Mouse (Mus musculus) liver, adult (tissue): ENCODE measurements around the gene Ghr.

Experiments
- GATA4 ChIP-seq: IDR thresholded peaks from 2 replicates; pipeline ENCODE4 v1.6.1; 2014; ENCODE audit warnings: mild to moderate bottlenecking, low read length; ENCODE audit not compliant: insufficient replicate concordance

The Ghr gene

DNA sequence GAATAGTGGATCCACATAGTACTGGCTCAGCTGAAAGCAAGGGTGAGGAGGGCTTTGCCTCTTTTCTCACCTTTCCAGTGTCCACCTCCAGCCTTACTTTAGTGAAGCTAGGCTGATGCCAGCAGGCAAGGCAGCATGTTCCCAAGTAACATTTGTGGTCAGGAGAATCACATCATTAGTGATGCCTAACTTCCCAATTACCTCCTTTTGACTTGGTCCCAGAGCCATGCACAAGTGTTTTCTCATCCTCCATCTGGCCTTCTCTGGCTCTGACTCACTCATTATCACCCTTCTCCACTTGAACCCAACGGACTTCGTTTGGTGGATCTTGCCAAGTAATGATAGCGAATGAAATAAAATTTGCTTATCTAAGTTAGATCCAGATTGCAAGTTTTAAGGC is 148.8 kb downstream of the Ghr start:
- no peak for TF ChIP-seq GATA4

DNA sequence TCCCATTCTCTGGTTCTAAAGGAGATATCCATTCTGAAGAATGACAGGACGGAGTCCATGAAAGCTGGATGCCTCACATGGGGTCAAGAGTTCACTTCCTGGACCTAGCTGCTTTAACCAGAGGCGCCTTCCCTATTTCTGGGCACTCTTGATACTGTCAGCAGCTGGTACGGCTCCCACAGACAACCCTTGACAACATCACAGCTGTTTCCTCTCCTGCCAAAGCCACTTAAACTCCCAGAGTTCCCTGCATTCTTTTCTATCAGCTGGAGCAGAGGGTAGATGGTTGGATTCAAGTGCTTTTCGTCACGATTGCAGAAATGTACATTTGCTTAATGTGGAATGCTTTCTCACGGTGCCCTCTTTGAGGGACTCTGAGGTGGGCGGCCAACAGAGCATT is 150.0 kb downstream of the Ghr start:
- no peak for TF ChIP-seq GATA4

DNA sequence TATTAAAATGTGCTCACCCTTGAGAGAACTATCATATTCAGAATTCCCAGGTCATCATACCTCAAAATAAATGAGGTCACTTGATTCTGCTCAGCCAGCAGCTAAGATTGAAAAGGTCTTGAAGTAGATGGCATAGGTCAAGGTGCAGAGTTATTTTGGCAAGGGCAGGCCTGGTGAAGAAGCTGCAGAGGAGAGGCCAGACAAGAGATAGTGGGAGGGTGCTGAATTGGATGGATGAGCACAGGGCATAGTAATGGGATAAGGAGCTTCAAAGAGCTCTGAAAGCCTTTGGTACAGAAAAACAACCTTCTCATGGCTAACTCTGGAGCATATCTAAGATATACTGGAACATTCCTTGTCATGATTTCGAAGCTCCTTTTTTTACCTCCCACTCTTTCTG is 150.5 kb downstream of the Ghr start:
- no peak for TF ChIP-seq GATA4

DNA sequence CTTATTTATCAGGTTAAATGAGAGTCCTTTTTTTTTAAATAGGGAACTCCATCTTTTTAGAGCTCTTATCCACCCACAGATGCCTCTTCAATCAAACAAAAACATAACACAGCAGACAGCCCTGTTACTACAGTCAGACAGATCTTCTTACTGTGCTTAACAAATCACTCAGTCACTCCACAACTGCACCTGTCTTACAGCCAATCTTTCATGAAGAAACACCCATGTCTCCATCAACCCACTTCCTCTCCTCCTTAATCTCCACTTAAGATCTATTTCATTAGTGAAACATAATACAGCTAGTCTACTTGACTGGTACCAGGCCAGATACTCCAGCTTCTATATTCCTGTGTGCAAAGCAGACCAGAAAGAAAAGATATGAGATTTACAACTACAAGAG is 153.9 kb downstream of the Ghr start:
- no peak for TF ChIP-seq GATA4

DNA sequence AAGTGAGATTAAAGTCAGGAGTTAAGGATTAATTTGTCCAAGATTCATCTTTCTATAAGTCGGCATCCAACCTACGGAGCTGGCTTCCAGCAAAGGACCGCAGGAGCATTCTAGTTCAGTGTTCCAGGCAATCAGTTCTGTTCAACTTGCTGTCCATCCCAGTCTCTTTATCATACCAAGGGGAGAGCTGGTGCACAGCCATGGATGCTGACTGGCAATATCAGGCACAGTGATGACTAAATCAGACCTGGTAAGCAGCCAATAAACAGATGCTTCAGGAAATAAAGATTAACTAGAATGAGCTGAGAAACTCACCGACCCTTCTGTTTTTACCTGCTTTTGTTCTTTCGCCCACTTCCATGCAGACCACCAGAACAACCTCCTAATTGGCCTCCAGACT is 154.3 kb downstream of the Ghr start:
- TF ChIP-seq GATA4 = no peak

DNA sequence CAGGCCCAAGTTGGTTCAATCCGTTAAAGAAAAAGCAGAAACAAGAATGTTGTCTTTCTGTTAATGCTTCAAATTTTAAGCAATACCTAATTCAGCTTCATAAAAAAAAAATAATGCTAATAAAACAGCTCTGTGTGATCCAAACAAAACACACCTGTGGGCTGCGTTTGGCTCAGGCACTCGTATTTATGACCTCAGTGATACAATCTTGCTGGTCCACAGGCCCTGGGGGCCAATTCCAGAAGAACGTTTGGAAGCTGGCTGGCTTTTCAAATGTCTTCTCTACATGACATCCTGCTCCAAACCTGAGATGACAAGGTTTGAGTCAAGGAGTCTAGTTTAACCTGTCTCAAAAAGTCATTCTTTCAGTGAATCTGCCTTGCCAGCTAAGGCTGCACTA is 156.9 kb downstream of the Ghr start:
- no peak for TF ChIP-seq GATA4

DNA sequence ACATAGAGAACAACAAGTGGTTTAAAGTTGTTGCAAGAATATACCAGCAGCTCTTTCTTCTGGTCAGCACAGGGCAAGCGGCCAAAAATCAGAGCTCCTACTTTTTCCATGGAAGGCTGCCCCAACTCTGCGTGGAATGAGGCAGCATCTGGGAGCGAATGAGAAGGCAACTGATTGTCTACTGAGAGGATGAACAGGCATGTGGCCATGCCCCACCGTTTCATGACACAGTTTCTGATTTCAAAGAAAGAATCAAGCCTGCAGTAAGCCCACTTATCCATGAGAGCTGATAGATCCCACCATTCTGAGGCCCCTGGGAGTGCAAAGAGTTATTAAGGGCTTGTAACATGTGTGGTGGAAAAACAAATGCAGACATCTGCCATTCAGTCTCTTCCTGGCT is 160.1 kb downstream of the Ghr start:
- TF ChIP-seq GATA4 = no peak

DNA sequence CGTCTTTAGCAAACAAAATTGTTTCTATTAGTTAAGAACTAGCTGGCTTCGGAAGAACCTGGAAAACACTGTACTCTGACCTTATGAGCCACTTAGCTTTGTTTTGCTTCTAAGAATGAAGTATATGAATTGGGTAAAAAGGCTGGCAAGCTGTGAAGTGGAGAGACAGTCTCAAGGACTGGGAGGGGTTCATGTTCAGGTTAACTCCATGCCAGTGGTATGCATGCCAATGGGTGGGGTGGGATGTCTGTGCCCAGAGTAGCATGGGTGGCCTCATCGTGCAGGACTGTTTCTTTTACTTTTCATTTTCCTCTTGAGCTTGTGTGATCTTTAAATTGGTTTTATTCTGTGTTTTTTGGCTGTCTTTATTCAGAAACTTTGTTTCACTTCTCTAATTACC is 165.6 kb downstream of the Ghr start:
- TF ChIP-seq GATA4 = no peak

DNA sequence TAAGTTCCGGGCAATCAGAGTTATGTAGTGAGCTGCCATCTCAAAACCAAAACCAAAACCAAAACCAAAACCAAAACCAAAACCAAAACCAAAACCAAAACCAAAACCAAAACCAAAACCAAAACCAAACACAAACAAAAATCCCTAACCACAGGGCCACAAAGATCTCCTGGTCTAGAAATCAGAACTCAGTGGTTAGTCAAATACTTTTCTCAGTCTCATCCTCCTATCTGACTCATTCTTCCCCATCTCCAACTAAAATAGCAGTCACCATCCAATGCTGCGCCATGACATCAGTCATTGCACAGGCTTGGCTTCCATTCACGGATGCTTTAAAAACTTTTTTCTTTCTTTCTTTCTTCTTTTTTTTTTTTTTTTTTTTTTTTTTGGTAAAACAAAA is 170.2 kb downstream of the Ghr start:
- TF ChIP-seq GATA4 = no peak

DNA sequence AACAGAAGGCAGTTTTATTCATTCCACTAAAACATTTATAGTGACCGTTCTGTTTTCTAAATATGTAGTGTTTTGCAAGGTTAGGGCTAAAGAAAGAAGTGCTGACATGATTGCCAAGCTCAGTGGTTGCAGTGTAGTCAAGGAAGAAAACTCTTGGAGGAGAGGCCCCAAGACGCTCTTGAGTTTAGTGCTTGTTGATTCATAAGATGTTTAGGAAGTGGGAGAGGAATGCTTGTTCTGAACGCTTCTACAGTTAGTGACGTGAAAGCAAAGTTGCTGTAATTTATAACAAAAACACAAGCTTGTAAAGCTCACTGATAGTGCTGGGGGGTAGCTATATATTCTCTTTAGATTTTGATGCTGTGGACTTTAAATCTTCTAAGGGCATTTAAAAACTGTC is 174.8 kb downstream of the Ghr start:
- TF ChIP-seq GATA4 = no peak

DNA sequence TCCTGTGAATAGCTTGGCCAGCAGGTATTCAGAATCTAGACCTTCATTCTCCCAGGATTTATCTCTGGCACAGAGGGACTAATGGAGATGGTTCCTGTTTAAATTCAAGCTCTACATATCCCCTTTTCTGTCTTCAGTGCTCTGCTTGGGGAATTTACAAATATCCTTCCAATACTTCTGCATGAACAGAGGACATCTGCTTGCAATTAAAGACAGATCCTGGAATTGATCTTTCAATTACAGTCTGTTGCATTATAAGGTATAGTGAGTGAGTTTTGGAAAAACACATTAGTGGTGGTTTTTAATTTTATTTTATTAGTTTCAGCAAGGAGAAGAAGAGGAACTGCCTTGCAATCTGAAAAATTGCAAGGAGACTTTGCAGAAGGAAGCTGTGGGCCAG is 184.1 kb downstream of the Ghr start:
- no peak for TF ChIP-seq GATA4

DNA sequence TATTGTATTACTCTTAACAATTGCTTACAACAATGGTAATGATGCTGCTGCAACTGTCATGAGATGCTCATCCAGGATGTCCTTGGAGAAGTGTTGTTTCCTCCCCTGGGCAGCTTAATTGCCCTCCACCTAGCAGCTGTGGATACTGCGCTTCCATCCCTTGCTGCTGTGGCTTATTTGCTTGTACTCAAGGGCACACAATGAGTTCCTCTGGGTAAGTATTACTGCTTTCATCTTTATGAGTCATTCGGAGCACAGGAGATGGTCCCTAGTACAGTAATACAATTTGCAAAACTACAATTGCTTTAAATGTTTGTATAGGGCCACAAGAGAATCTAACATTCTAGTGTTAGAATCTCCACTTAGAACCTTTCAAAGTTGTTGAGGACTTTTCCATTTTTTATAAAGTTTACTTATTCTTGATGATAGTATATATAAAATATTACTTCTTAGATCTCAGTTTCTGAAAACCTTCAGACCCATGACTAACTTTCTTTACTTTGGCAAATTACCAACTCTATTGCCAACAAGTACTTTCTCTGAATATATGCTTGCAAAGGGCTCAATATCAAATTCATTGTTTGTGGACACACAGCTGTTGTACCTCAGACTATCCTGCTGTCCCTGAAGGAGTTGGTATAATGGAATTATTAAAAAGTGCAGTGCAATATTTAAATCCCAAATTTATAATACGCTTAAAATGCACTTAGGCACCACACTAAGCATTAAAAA is 185.8 kb downstream of the Ghr start:
- TF ChIP-seq GATA4 = no peak

DNA sequence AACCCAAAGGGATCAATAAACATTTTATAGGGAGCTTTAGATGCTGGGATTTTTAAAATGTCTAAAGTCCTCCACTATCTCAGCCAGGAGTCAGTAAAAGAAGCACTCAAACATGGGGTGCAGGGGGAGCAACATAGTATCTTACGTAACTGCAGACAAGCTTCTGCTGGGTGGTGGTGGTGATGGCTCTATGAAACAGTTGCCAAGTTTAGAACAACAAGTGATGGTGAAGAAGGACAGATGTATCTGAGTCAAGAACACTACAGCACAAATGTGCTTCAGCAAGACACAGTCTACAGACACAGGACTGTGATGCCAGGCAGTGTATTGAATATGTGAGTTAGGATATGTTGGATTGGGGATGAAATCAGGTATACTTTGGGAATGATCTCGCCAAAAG is 187.1 kb downstream of the Ghr start:
- TF ChIP-seq GATA4 = no peak

DNA sequence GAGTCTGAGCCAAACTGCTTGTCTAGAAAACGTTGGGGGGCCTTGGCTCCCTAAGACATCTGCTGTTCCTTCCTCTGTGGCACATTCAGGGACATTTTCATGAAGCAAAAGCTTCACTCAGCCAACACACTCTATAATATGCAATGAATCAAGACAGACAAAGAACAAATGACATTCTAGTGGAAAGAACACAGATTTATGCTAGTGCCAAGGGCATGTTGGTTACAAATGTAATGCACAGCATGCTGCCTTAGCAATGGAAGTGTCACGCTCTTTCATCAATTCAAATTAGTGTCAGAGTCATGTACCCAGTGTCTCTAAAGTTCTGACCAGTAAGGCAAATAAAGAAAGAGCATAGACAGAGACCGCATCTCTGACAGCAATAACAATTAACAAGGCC is 187.6 kb downstream of the Ghr start:
- TF ChIP-seq GATA4 = no peak

DNA sequence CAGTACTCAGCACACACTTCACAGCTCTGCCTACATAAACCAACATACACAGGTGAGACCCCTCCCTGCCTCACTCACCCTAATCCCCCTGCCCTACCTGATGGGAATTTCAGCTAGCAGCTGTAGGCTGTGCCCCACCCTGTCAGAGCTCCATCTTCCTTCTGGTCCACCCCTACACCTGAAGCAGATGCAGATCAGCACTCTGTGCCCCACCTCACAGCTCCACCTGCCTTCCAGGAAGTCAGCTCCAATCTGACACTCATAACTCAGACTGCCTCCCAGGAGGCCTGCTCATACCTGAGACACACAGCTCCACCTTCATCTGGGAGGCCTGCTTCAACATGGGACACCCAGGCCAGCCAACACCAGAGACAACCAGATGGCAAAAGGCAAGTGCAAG is 192.6 kb downstream of the Ghr start:
- TF ChIP-seq GATA4 = no peak

DNA sequence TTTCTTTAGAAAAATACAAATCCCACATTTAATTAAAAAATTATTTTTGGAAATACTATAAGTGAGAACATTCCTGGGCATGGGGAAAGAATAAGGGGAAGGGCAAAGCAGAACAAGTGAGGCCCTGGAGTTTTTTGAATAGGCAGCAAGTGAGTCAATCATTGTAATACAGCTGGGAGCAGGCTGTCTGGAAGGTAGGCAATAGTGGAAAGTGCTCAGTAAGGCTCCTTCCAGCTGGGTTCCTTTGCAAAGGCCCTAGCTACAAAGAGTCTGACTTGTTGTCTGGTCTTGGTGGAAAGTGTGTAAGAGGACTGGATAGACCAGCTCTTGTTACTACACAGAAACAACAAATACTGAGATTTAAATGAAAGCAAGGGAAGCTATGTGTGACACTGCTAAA is 194.3 kb downstream of the Ghr start:
- TF ChIP-seq GATA4 = no peak

DNA sequence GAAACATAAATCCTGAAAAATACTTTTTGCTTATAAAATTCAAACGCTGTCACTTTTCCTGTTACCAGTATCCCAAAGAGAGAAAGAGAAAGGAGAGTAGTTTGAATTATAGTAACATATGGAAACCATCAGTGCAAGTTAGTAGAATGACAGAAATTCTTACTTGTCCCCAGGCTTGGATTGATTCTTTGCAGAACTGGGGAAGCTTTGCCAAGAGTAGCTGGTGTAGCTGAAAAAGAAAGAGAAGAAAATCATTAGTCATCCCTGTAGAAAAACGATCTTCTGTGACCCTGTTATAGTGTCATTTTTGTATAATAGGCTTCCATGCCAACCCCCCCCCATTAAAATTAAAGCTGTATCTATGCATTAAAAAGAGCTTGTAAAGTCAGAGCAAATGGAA is 194.8 kb downstream of the Ghr start:
- no peak for TF ChIP-seq GATA4
